Mouse (Mus musculus): Measurements from ENCODE around the gene Cmtm5.

GRCm38 (mm10) chr14:54940176-54940530 is 4.1 kb downstream of the Cmtm5 start:
- TF ChIP-seq CTCF (IDR thresholded peaks at IDR 0.05; ENCODE audit: low read depth, low read length) (no peak), POLR2AphosphoS5 (IDR thresholded peaks at IDR 0.05; ENCODE audit: insufficient replicate concordance, low read depth, low read length) (no peak)
